Mouse (Mus musculus) cerebellum, adult 2 months (tissue): ENCODE results near the gene Lmnb2.

ENCODE experiments used
- CTCF ChIP-seq: fragments of 200-500 bp; IDR thresholded peaks from 2 replicates; pipeline ENCODE4 v1.5.1; 2011; ENCODE audit warnings: low read depth, mild to moderate bottlenecking, control low read depth, low read length, moderate library complexity, borderline replicate concordance; ENCODE audit not compliant: insufficient read depth
- POLR2A ChIP-seq: fragments of 200-500 bp; IDR thresholded peaks from 2 replicates; pipeline ENCODE4 v1.6.1; 2011; ENCODE audit warnings: low read length, control low read depth, borderline replicate concordance; ENCODE audit not compliant: insufficient read depth

- no peak for TF ChIP-seq POLR2A
- TF ChIP-seq CTCF, result no peak
Observed at GRCm38 (mm10) chr10:80944231-80944630, 26.2 kb upstream of the Lmnb2 start.
